Mouse (Mus musculus) testis, adult 2 months (tissue): Measurements from ENCODE around the gene Gramd1b. TPM values are rescaled to one million over a fixed set of nuclear protein-coding genes. Genes with fewer than 3 reads are reported as not detected.
A peak's percentile ranks its signal among the peaks of the same experiment; 100 is the strongest.

Experiments
- H3K27ac ChIP-seq: fragments of 200-500 bp; 2 replicates; pipeline ENCODE4 v1.5.1; 2012; ENCODE audit warnings: low read depth, low read length; ENCODE audit not compliant: control insufficient read depth, insufficient read depth
- H3K27me3 ChIP-seq: fragments of 200-500 bp; 2 replicates; pipeline ENCODE4 v1.6.1; 2012; ENCODE audit warnings: mild to moderate bottlenecking, low read length, moderate library complexity; ENCODE audit not compliant: control insufficient read depth, insufficient read depth
- H3K36me3 ChIP-seq: fragments of 200-500 bp; 2 replicates; pipeline ENCODE4 v1.6.1; 2012; ENCODE audit warnings: mild to moderate bottlenecking, low read length; ENCODE audit not compliant: control insufficient read depth, insufficient read depth
- H3K4me1 ChIP-seq: fragments of 200-500 bp; 2 replicates; pipeline ENCODE4 v1.6.1; 2012; ENCODE audit warnings: low read length; ENCODE audit not compliant: control insufficient read depth, insufficient read depth
- H3K4me3 ChIP-seq: fragments of 200-500 bp; 2 replicates; pipeline ENCODE4 v1.5.1; 2012; ENCODE audit warnings: low read depth, mild to moderate bottlenecking, low read length, moderate library complexity, mixed read lengths; ENCODE audit not compliant: control insufficient read depth
- CTCF ChIP-seq: fragments of 200-500 bp; IDR thresholded peaks from 2 replicates; pipeline ENCODE4 v1.5.1; 2012; ENCODE audit warnings: low read depth, mild to moderate bottlenecking, inconsistent platforms, low read length, moderate library complexity; ENCODE audit not compliant: control insufficient read depth, insufficient read depth, insufficient replicate concordance
- POLR2A ChIP-seq: fragments of 200-500 bp; IDR thresholded peaks from 2 replicates; pipeline ENCODE4 v1.6.1; 2012; ENCODE audit warnings: low read depth, mild to moderate bottlenecking, inconsistent platforms, low read length, moderate library complexity; ENCODE audit not compliant: control insufficient read depth
- polyA plus RNA-seq: library from polyadenylated mRNA; depleted of rRNA; stranded (reverse); fragments of >200 nt; gene quantifications from 2 replicates; pipeline ENCODE4 v1.2.3, GENCODE M21; 2012

Gramd1b gene
- polyA plus RNA-seq, 1 experiment = 143 TPM

- no peak overlapping the region for H3K4me3 ChIP-seq
- TF ChIP-seq POLR2A (no peak), CTCF (no peak)
- H3K27me3 ChIP-seq = no peaks in the 10 kb centered on the region
- H3K36me3 ChIP-seq = no peaks in the 10 kb centered on the region
- H3K27ac ChIP-seq = no peak overlapping the region
- no peaks in the 10 kb centered on the region for H3K4me1 ChIP-seq
Measured at GRCm38 (mm10) chr9:40448646-40449243, 82.4 kb downstream of the Gramd1b start.

- no peak for TF ChIP-seq CTCF
- TF ChIP-seq POLR2A = no peak
- no peak overlapping the region for H3K4me3 ChIP-seq
- no peaks in the 10 kb centered on the region for H3K36me3 ChIP-seq
- no peaks in the 10 kb centered on the region for H3K27me3 ChIP-seq
- H3K27ac ChIP-seq = no peak overlapping the region
- H3K4me1 ChIP-seq = no peaks in the 10 kb centered on the region
Measured at GRCm38 (mm10) chr9:40447265-40447664, 83.9 kb downstream of the Gramd1b start.

GRCm38 (mm10) chr9:40444961-40445360 lies 86.2 kb downstream of the Gramd1b start:
- no peaks in the 10 kb centered on the region for H3K36me3 ChIP-seq
- no peak overlapping the region for H3K4me3 ChIP-seq
- no peaks in the 10 kb centered on the region for H3K4me1 ChIP-seq
- H3K27me3 ChIP-seq = no peaks in the 10 kb centered on the region
- no peak overlapping the region for H3K27ac ChIP-seq
- TF ChIP-seq CTCF = no peak
- TF ChIP-seq POLR2A = no peak

GRCm38 (mm10) chr9:40442784-40443183 lies 88.4 kb downstream of the Gramd1b start:
- TF ChIP-seq POLR2A (no peak), CTCF (no peak)
- H3K36me3 ChIP-seq = no peaks in the 10 kb centered on the region
- H3K27ac ChIP-seq = no peak overlapping the region
- no peaks in the 10 kb centered on the region for H3K4me1 ChIP-seq
- H3K27me3 ChIP-seq = no peaks in the 10 kb centered on the region
- H3K4me3 ChIP-seq = no peak overlapping the region

GRCm38 (mm10) chr9:40439973-40440687 lies 91.1 kb downstream of the Gramd1b start:
- Histone ChIP-seq H3K27ac (no peak overlapping the region), H3K36me3 (no peaks in the 10 kb centered on the region), H3K27me3 (no peaks in the 10 kb centered on the region), H3K4me1 (no peaks in the 10 kb centered on the region), H3K4me3 (no peak overlapping the region)
- TF ChIP-seq POLR2A = no peak
- no peak for TF ChIP-seq CTCF

- no peak overlapping the region for H3K27ac ChIP-seq
- no peaks in the 10 kb centered on the region for H3K36me3 ChIP-seq
- H3K4me3 ChIP-seq = no peak overlapping the region
- H3K27me3 ChIP-seq = no peaks in the 10 kb centered on the region
- no peaks in the 10 kb centered on the region for H3K4me1 ChIP-seq
- no peak for TF ChIP-seq POLR2A
- no peak for TF ChIP-seq CTCF
Measured at GRCm38 (mm10) chr9:40438731-40439526, 92.3 kb downstream of the Gramd1b start.

GRCm38 (mm10) chr9:40437891-40438290 lies 93.3 kb downstream of the Gramd1b start:
- Histone ChIP-seq H3K4me3 (no peak overlapping the region), H3K4me1 (no peaks in the 10 kb centered on the region), H3K27ac (peak overlapping the region; percentile 12; the same call in 1 of the 2 replicates), H3K36me3 (no peaks in the 10 kb centered on the region), H3K27me3 (no peaks in the 10 kb centered on the region)
- TF ChIP-seq CTCF (no peak), POLR2A (no peak)
